In the genomic region with DNA sequence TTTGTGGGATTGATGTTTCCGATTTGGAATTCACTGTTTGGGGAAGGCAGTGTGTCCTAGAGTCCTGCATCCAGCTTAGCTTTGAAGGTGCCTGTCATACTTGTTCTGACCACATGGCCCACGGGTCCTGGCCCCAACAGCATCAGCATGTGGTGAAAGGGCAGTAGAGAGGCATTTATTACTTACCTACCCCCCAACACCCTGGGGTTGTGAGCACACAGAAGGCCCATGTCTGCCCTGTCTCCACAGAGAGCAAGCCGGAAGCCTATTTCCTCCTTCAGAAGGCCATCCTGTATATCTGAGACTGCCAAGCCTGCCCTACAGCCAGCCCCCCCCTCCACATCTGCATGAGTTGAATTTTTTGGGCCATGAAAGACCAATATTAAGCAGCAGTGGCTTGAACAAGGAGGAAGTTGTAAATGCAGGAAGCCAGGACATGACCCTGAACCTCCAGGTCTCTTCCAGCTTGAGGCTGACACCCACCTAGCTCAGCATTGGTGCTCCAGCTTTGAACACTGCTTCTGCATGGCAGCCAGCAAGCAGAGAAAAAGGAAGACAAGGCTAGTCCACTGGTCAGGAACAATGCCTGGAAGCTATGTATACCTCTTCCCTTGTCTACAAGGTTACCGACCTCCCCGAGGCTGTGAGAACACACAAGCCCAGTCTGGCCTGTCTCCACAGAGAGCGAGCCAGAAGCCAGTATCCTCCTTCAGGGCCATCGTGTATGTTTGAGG, we compare ENCODE assay signal across 11 mouse cellular contexts. TPM values are rescaled to one million over a fixed set of nuclear protein-coding genes. Genes with fewer than 3 reads are reported as not detected.
A peak's percentile ranks its signal among the peaks of the same experiment; 100 is the strongest.
DNase-seq lines count a peak whose midpoint lies in the region; ATAC-seq and TF ChIP-seq lines count a peak whose summit lies in the region.
"Had no signal": no experiment of that assay in that cellular context is flagged by ENCODE, and none has a peak within 500 bp of the region (broad histone marks: within the 10 kb centered on the region; RNA-seq: fewer than 3 reads in every experiment).

No protein-coding gene starts in this region.

- peak overlapping the region; percentile 57 for H3K27ac ChIP-seq in heart, embryonic 13.5 days (replicated peaks)
- H3K27ac ChIP-seq in kidney, adult 2 months (ENCODE audit: insufficient read depth, low read depth, low read length), result peak overlapping the region; percentile 93
- peak overlapping the region; percentile 77 for H3K27ac ChIP-seq in lung, embryonic 16.5 days (ENCODE audit: low read length)
- H3K27ac ChIP-seq: forebrain, embryonic 15.5 days; limb, embryonic 13.5 days had no signal

- intact Hi-C loops in heart, postnatal 25 days (cut with DNase I), result no loop called here

- no peak overlapping the region for H3K4me2 ChIP-seq in heart, embryonic 13.5 days
- H3K4me2 ChIP-seq in lung, embryonic 16.5 days (ENCODE audit: low read depth, low read length), result no peak overlapping the region
- H3K4me2 ChIP-seq: forebrain, embryonic 15.5 days; limb, embryonic 13.5 days had no signal

- no peak for TF ChIP-seq CTCF in kidney, adult 2 months (conservative IDR thresholded peaks at IDR 0.05; ENCODE audit: insufficient read depth, insufficient read length, low read depth, low read length)

- ATAC-seq in heart, embryonic 13.5 days (ENCODE audit: extremely low read depth, insufficient number of reproducible peaks, low FRiP score, low TSS enrichment), result no peak
- peak; percentile 48 for ATAC-seq in common myeloid progenitor, adult 5-6 weeks (replicated peaks; ENCODE audit: low read depth, poor library complexity, severe bottlenecking)
- peak; percentile 29; the same call in 1 of the 2 replicates for ATAC-seq in lung, embryonic 16.5 days (ENCODE audit: low read depth)
- ATAC-seq: forebrain, embryonic 15.5 days had no signal

- peaks cover 64% of the 10 kb centered on the region for H3K4me1 ChIP-seq in heart, embryonic 13.5 days
- H3K4me1 ChIP-seq in kidney, adult 2 months (ENCODE audit: control insufficient read depth, insufficient read depth, low read length), result peaks cover 28% of the 10 kb centered on the region
- H3K4me1 ChIP-seq in lung, embryonic 16.5 days (replicated peaks; ENCODE audit: control insufficient read depth, insufficient read depth, low read length), result peaks cover 31% of the 10 kb centered on the region

- WGBS in heart, embryonic 13.5 days, result 72% methylated on average over 7 of the region's 7 CpGs
- WGBS in kidney, adult 2 months, result 71% methylated on average over 7 of the region's 7 CpGs
- WGBS in lung, embryonic 16.5 days, result 65% methylated on average over 7 of the region's 7 CpGs

- no peak for TF ChIP-seq POLR2A in kidney, adult 2 months (IDR thresholded peaks at IDR 0.05; ENCODE audit: low read depth, low read length)

- DNase-seq in heart, postnatal 25 days (ENCODE audit: low spot score), result no peak
- DNase-seq in kidney, adult 2 months, result peak; percentile 64
- DNase-seq in neural tube, embryonic 10.5 days (ENCODE audit: extremely low spot score, low spot score), result no peak
- no peak for DNase-seq in thymus, postnatal 0 days (ENCODE audit: low spot score)
- DNase-seq in right cerebral cortex, postnatal 36 days (ENCODE audit: low spot score in 2 of 2), result no peak
- DNase-seq: adrenal gland, postnatal 25 days had no signal

- H3K4me3 ChIP-seq in heart, embryonic 13.5 days, result no peak overlapping the region
- no peak overlapping the region for H3K4me3 ChIP-seq in kidney, adult 2 months (ENCODE audit: insufficient read depth, low read depth, low read length)
- no peak overlapping the region for H3K4me3 ChIP-seq in lung, embryonic 16.5 days (ENCODE audit: low read length)
- H3K4me3 ChIP-seq: forebrain, embryonic 15.5 days; limb, embryonic 13.5 days had no signal

- peaks cover 22% of the 10 kb centered on the region for H3K36me3 ChIP-seq in heart, embryonic 13.5 days
- no peaks in the 10 kb centered on the region for H3K36me3 ChIP-seq in kidney, adult 2 months (ENCODE audit: control insufficient read depth, insufficient read depth, low read length)
- H3K36me3 ChIP-seq in lung, embryonic 16.5 days (ENCODE audit: control insufficient read depth, insufficient read depth, low read length), result no peaks in the 10 kb centered on the region
- H3K36me3 ChIP-seq: limb, embryonic 13.5 days had no signal

- H3K9me3 ChIP-seq in heart, embryonic 13.5 days, result no peaks in the 10 kb centered on the region
- H3K9me3 ChIP-seq in lung, embryonic 16.5 days (ENCODE audit: control insufficient read depth, low read length), result no peaks in the 10 kb centered on the region
- H3K9me3 ChIP-seq: forebrain, embryonic 15.5 days; limb, embryonic 13.5 days had no signal

- no peak overlapping the region for H3K9ac ChIP-seq in heart, embryonic 13.5 days
- H3K9ac ChIP-seq in lung, embryonic 16.5 days (ENCODE audit: low read length), result no peak overlapping the region
- H3K9ac ChIP-seq: forebrain, embryonic 15.5 days; limb, embryonic 13.5 days had no signal

- no peaks in the 10 kb centered on the region for H3K27me3 ChIP-seq in heart, embryonic 13.5 days (replicated peaks)
- H3K27me3 ChIP-seq in kidney, adult 2 months (replicated peaks; ENCODE audit: control insufficient read depth, insufficient read depth, low read length), result no peaks in the 10 kb centered on the region
- no peaks in the 10 kb centered on the region for H3K27me3 ChIP-seq in lung, embryonic 16.5 days (ENCODE audit: control insufficient read depth, insufficient read depth, low read depth, low read length)
- H3K27me3 ChIP-seq: forebrain, embryonic 15.5 days; limb, embryonic 13.5 days had no signal

RNA-seq across cellular contexts. Expression of a gene that starts 53.5 kb away (rescaled TPM):
- 19.3 and 19.5 TPM in 2 replicates for polyA plus RNA-seq in heart, embryonic 13.5 days (2015; fragmentation: Nextera tagmentation; extraction: Ambion mirVana)
- 10 to 100 TPM; 27.5 to 29.8 TPM for total RNA-seq in heart, postnatal 25 days (2021)
- 0.23 and 0.39 TPM in 2 replicates for total RNA-seq in common myeloid progenitor, adult 5-6 weeks (2017)
- polyA plus RNA-seq in kidney, adult 2 months (2012; rRNA removed), result 14.6 and 15.0 TPM in 2 replicates
- 21.7 and 22.0 TPM in 2 replicates for polyA plus RNA-seq in lung, embryonic 16.5 days (2015; fragmentation: Nextera tagmentation; extraction: Ambion mirVana)
- polyA plus RNA-seq in thymus, postnatal 0 days (2015; fragmentation: Nextera tagmentation; extraction: Ambion mirVana), result 6.0 and 6.4 TPM in 2 replicates
